Mouse (Mus musculus): ENCODE measurements at regions not wholly inside any gene's neighbourhood (a gene's known extent, or its start where the extent isn't known, plus 50 kb on each side); places are given as distances from the start of the nearest gene placed in this dataset.

DNA sequence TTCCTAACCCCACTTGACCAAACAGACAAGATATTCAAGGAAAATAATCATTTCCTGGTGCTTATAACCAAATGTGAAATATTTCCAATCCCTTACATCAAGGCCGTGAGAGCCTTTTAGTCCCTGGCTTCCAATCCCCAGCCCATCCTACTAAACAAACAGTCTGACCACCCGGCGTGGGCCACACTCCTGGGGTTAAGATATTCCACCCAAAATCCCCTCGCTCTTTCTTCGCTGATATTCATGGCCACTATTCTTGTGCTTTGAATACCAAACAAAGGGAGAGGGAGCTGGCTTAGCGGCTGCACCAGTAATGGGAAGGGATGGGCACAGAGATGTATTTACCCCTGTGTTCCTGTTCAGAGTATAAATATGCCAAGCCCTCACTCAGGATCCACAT lies 139.4 kb downstream of the Foxa2 start:
- TF ChIP-seq EP300 (IDR thresholded peaks at IDR 0.05; ENCODE audit: low read depth) (no peak), CTCF (IDR thresholded peaks at IDR 0.05; ENCODE audit: low read depth) (no peak)
